Mouse (Mus musculus): ENCODE data around the gene Vsig10l. TPM values are rescaled to one million over a fixed set of nuclear protein-coding genes. Genes with fewer than 3 reads are reported as not detected.

Gene Vsig10l
- polyA plus RNA-seq, 1 experiment = 1.2 TPM

DNA sequence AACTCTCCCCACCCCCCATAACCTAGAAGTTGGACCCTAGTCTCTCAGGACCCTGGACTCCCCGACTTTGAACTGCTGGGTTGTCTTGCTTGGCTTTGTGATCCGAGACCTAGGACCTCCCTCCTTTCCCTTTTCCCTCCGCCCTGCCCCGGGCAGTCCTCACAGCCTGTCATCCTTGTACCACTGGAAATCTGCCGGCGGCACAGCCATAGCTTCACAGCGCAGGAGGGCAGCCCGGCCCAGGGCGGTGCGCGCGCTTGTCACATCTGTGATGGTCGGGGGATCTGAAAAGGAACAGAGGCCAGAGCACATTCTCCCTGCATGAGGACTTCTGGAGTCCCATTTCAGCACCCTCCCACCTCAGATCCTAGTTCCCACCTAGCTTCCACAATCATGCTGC is 13.4 kb downstream of the Vsig10l start:
- no peak for TF ChIP-seq USF1 (IDR thresholded peaks at IDR 0.05; ENCODE audit: low read depth)
- TF ChIP-seq CEBPB (IDR thresholded peaks at IDR 0.05; ENCODE audit: low read depth) = no peak
- TF ChIP-seq CTCF (IDR thresholded peaks at IDR 0.05; ENCODE audit: control insufficient read depth, insufficient read depth, insufficient read length) = no peak
- TF ChIP-seq MAX (IDR thresholded peaks at IDR 0.05) = no peak
- TF ChIP-seq FOSL1 (IDR thresholded peaks at IDR 0.05; ENCODE audit: insufficient read depth, low read length, poor library complexity, severe bottlenecking) = no peak
- TF ChIP-seq MYOD1 (IDR thresholded peaks at IDR 0.05; ENCODE audit: control insufficient read depth, insufficient read length, low read depth) = no peak
- TF ChIP-seq MYOG (IDR thresholded peaks at IDR 0.05; ENCODE audit: control insufficient read depth, extremely low read depth, insufficient read length) = no peak
- H3K79me3 ChIP-seq (ENCODE audit: low read depth) = no peaks in the 10 kb centered on the region
- no peaks in the 10 kb centered on the region for H3K27me3 ChIP-seq (ENCODE audit: control insufficient read depth, insufficient read depth, insufficient read length)

GRCm38 (mm10) chr7:43481191-43481590 is 18.2 kb downstream of the Vsig10l start:
- no peak overlapping the region for H3K4me3 ChIP-seq (ENCODE audit: insufficient read depth, poor library complexity, severe bottlenecking)
- no peak overlapping the region for H3ac ChIP-seq (ENCODE audit: control insufficient read depth, insufficient read length, low read depth)
- H3K27me3 ChIP-seq (ENCODE audit: control insufficient read depth, insufficient read depth, insufficient read length) = no peaks in the 10 kb centered on the region
- H3K79me3 ChIP-seq (ENCODE audit: low read depth) = no peaks in the 10 kb centered on the region
- H3K79me2 ChIP-seq (ENCODE audit: control insufficient read depth, insufficient read depth) = no peaks in the 10 kb centered on the region
- peak; percentile 60 for TF ChIP-seq MAX (IDR thresholded peaks at IDR 0.05)
- TF ChIP-seq MYOG (IDR thresholded peaks at IDR 0.05; ENCODE audit: control insufficient read depth, extremely low read depth, insufficient read length) = no peak
- TF ChIP-seq FOSL1 (IDR thresholded peaks at IDR 0.05; ENCODE audit: insufficient read depth, low read length, poor library complexity, severe bottlenecking) = peak; percentile 78
- no peaks in the 10 kb centered on the region for H3K36me3 ChIP-seq (ENCODE audit: control insufficient read depth, insufficient read depth)

More for the DNA sequence above, 13.4 kb downstream of the Vsig10l start:
- H3ac ChIP-seq (ENCODE audit: control insufficient read depth, insufficient read length, low read depth) = no peak overlapping the region
- no peaks in the 10 kb centered on the region for H3K79me2 ChIP-seq (ENCODE audit: control insufficient read depth, insufficient read depth)
- no peaks in the 10 kb centered on the region for H3K36me3 ChIP-seq (ENCODE audit: control insufficient read depth, insufficient read depth)
- H3K4me3 ChIP-seq (ENCODE audit: insufficient read depth, poor library complexity, severe bottlenecking) = no peak overlapping the region

DNA sequence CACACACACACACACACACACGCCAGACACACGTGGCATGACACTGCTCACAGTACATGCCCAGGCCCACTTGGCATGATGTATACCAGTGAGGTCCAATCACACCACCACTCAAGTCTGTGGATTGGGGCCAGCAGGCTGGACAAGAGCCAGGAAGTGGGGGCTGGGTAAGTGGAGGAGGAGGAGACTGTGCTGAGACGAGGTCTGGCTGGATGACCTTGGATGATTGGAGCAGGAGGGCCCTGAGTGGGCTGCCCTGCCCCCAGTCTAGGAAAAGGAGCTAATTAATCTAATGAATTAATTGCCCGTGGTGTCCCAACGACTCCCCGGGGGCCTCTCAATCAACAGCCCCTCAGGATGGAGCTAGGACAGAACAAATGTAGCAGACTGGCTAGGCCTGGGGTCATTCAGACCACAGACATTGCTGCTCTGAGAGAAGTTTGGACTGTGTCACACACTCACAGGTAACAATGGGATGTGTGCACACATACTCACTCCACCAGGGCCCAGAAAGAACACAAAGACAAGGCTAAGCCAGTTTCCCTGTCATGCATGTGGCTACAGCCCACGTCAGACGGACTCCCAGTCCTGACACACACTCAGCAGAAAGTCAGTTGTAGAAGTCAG is 19.3 kb downstream of the Vsig10l start:
- Histone ChIP-seq H3K27me3 (ENCODE audit: control insufficient read depth, insufficient read depth, insufficient read length) (no peaks in the 10 kb centered on the region), H3ac (ENCODE audit: control insufficient read depth, insufficient read length, low read depth) (no peak overlapping the region), H3K36me3 (ENCODE audit: control insufficient read depth, insufficient read depth) (no peaks in the 10 kb centered on the region), H3K79me3 (ENCODE audit: low read depth) (no peaks in the 10 kb centered on the region), H3K79me2 (ENCODE audit: control insufficient read depth, insufficient read depth) (no peaks in the 10 kb centered on the region), H3K4me3 (ENCODE audit: insufficient read depth, poor library complexity, severe bottlenecking) (no peak overlapping the region)
- TF ChIP-seq CTCF (IDR thresholded peaks at IDR 0.05; ENCODE audit: control insufficient read depth, insufficient read depth, insufficient read length) (no peak), MYOD1 (IDR thresholded peaks at IDR 0.05; ENCODE audit: control insufficient read depth, insufficient read length, low read depth) (no peak), MYOG (IDR thresholded peaks at IDR 0.05; ENCODE audit: control insufficient read depth, extremely low read depth, insufficient read length) (no peak), MAX (IDR thresholded peaks at IDR 0.05) (no peak), FOSL1 (IDR thresholded peaks at IDR 0.05; ENCODE audit: insufficient read depth, low read length, poor library complexity, severe bottlenecking) (no peak), USF1 (IDR thresholded peaks at IDR 0.05; ENCODE audit: low read depth) (no peak), CEBPB (IDR thresholded peaks at IDR 0.05; ENCODE audit: low read depth) (no peak)

GRCm38 (mm10) chr7:43483236-43483635 is 20.3 kb downstream of the Vsig10l start:
- Histone ChIP-seq H3K4me3 (ENCODE audit: insufficient read depth, poor library complexity, severe bottlenecking) (no peak overlapping the region), H3ac (ENCODE audit: control insufficient read depth, insufficient read length, low read depth) (no peak overlapping the region), H3K36me3 (ENCODE audit: control insufficient read depth, insufficient read depth) (no peaks in the 10 kb centered on the region), H3K27me3 (ENCODE audit: control insufficient read depth, insufficient read depth, insufficient read length) (no peaks in the 10 kb centered on the region), H3K79me3 (ENCODE audit: low read depth) (no peaks in the 10 kb centered on the region), H3K79me2 (ENCODE audit: control insufficient read depth, insufficient read depth) (no peaks in the 10 kb centered on the region)
- TF ChIP-seq CTCF (IDR thresholded peaks at IDR 0.05; ENCODE audit: control insufficient read depth, insufficient read depth, insufficient read length) = no peak
- TF ChIP-seq CEBPB (IDR thresholded peaks at IDR 0.05; ENCODE audit: low read depth) = no peak
- TF ChIP-seq MYOG (IDR thresholded peaks at IDR 0.05; ENCODE audit: control insufficient read depth, extremely low read depth, insufficient read length) = no peak
- no peak for TF ChIP-seq MAX (IDR thresholded peaks at IDR 0.05)
- TF ChIP-seq MYOD1 (IDR thresholded peaks at IDR 0.05; ENCODE audit: control insufficient read depth, insufficient read length, low read depth) = no peak
- TF ChIP-seq FOSL1 (IDR thresholded peaks at IDR 0.05; ENCODE audit: insufficient read depth, low read length, poor library complexity, severe bottlenecking) = no peak
- TF ChIP-seq USF1 (IDR thresholded peaks at IDR 0.05; ENCODE audit: low read depth) = no peak

DNA sequence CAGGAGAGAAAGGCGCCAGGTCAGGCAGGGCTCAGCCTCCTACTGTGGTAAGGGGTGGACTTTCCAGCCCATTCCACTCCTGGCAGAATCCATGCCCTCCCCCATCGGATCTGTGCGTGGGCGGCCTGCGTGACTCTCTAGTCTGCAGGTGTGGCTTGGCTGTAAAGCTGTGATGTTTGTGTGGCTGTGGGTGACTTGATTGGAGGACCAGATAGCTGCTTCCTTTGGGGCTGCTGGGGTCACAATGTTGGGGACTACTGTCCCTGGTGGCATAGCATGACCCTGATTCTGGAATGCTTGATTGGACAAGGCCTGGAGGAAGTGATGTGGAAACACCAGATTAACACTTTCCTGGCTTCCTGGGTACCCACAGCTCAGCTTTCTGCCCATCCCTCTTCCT is 25.7 kb downstream of the Vsig10l start:
- no peak overlapping the region for H3K4me3 ChIP-seq (ENCODE audit: insufficient read depth, poor library complexity, severe bottlenecking)
- peaks cover 3% of the 10 kb centered on the region for H3K27me3 ChIP-seq (ENCODE audit: control insufficient read depth, insufficient read depth, insufficient read length)
- no peaks in the 10 kb centered on the region for H3K36me3 ChIP-seq (ENCODE audit: control insufficient read depth, insufficient read depth)
- no peak overlapping the region for H3ac ChIP-seq (ENCODE audit: control insufficient read depth, insufficient read length, low read depth)
- TF ChIP-seq CEBPB (IDR thresholded peaks at IDR 0.05; ENCODE audit: low read depth) (no peak), MAX (IDR thresholded peaks at IDR 0.05) (no peak), CTCF (IDR thresholded peaks at IDR 0.05; ENCODE audit: control insufficient read depth, insufficient read depth, insufficient read length) (no peak), MYOG (IDR thresholded peaks at IDR 0.05; ENCODE audit: control insufficient read depth, extremely low read depth, insufficient read length) (no peak), FOSL1 (IDR thresholded peaks at IDR 0.05; ENCODE audit: insufficient read depth, low read length, poor library complexity, severe bottlenecking) (no peak), MYOD1 (IDR thresholded peaks at IDR 0.05; ENCODE audit: control insufficient read depth, insufficient read length, low read depth) (no peak), USF1 (IDR thresholded peaks at IDR 0.05; ENCODE audit: low read depth) (no peak)
- no peaks in the 10 kb centered on the region for H3K79me2 ChIP-seq (ENCODE audit: control insufficient read depth, insufficient read depth)
- no peaks in the 10 kb centered on the region for H3K79me3 ChIP-seq (ENCODE audit: low read depth)

All from C2C12 (cell line).